Comparison of ENCODE assay signal across 8 mouse cellular contexts in genomic region chr11:78037831-78038752, GRCm38 (mm10). TPM values are rescaled to one million over a fixed set of nuclear protein-coding genes. Genes with fewer than 3 reads are reported as not detected.
A peak's percentile ranks its signal among the peaks of the same experiment; 100 is the strongest.
DNase-seq lines count a peak whose midpoint lies in the region; ATAC-seq and TF ChIP-seq lines count a peak whose summit lies in the region.

TSS of gene Flot2 (plus strand) at chr11:78037931.

- TF ChIP-seq CTCF in spleen, adult 2 months (IDR thresholded peaks at IDR 0.05; ENCODE audit: extremely low read depth, insufficient read depth, insufficient read length, insufficient replicate concordance) = no peak

- 3% methylated on average over 53 of the region's 55 CpGs for WGBS in limb, embryonic 12.5 days
- WGBS in midbrain, embryonic 12.5 days = 2% methylated on average over 42 of the region's 55 CpGs
- 4% methylated on average over 55 of the region's 55 CpGs for WGBS in spleen, adult 2 months

- ATAC-seq in common myeloid progenitor, adult 5-6 weeks (replicated peaks; ENCODE audit: low read depth, poor library complexity, severe bottlenecking) = peak; percentile 78
- peak; percentile 82 for ATAC-seq in inflammation-experienced regulatory T-cells, adult 6 months
- ATAC-seq in limb, embryonic 12.5 days (ENCODE audit: insufficient number of reproducible peaks, insufficient read depth, low FRiP score, low TSS enrichment, low read depth) = peak; percentile 67
- ATAC-seq in midbrain, embryonic 12.5 days (ENCODE audit: low FRiP score, low read depth) = peak; percentile 91

- H3K27ac ChIP-seq in limb, embryonic 12.5 days = peak within 1 kb of the TSS; percentile 79
- peak within 1 kb of the TSS; percentile 78 for H3K27ac ChIP-seq in midbrain, embryonic 12.5 days (replicated peaks)
- peak within 1 kb of the TSS; percentile 24; the same call in 1 of the 2 replicates for H3K27ac ChIP-seq in spleen, adult 2 months (ENCODE audit: insufficient read depth, low read length)

- TF ChIP-seq POLR2A in spleen, adult 2 months (IDR thresholded peaks at IDR 0.05; ENCODE audit: low read depth, low read length) = no peak

- H3K9ac ChIP-seq in limb, embryonic 12.5 days (replicated peaks) = peak within 1 kb of the TSS; percentile 86
- H3K9ac ChIP-seq in midbrain, embryonic 12.5 days (replicated peaks) = peak within 1 kb of the TSS; percentile 91

- H3K4me3 ChIP-seq in limb, embryonic 12.5 days (replicated peaks) = peak within 1 kb of the TSS; percentile 86
- H3K4me3 ChIP-seq in midbrain, embryonic 12.5 days = peak within 1 kb of the TSS; percentile 87
- peak within 1 kb of the TSS; percentile 75 for H3K4me3 ChIP-seq in spleen, adult 2 months (ENCODE audit: extremely low read depth, insufficient read depth, insufficient read length)

- peak in 1 of 2 experiments; percentile 30 for DNase-seq in layer of hippocampus, adult 18-20 months (ENCODE audit: low spot score in 2 of 2)
- DNase-seq in layer of hippocampus, adult 11-12 months (ENCODE audit: low spot score) = no peak
- peak; percentile 38 to 50 for DNase-seq in gastrocnemius, postnatal 36 days
- DNase-seq in spleen, adult 2 months (ENCODE audit: low read depth in 1 of 2, low spot score in 2 of 2) = peak in 1 of 2 experiments; percentile 49

- peaks cover 25% of the 10 kb centered on the region for H3K36me3 ChIP-seq in limb, embryonic 12.5 days
- H3K36me3 ChIP-seq in midbrain, embryonic 12.5 days = peaks cover 23% of the 10 kb centered on the region
- no peaks in the 10 kb centered on the region for H3K36me3 ChIP-seq in spleen, adult 2 months (ENCODE audit: control insufficient read depth, insufficient read depth, low read length)

- peaks cover 29% of the 10 kb centered on the region for H3K4me1 ChIP-seq in limb, embryonic 12.5 days (replicated peaks)
- H3K4me1 ChIP-seq in midbrain, embryonic 12.5 days = peaks cover 22% of the 10 kb centered on the region
- peaks cover 4% of the 10 kb centered on the region; the same call in 1 of the 2 replicates for H3K4me1 ChIP-seq in spleen, adult 2 months (ENCODE audit: control insufficient read depth, insufficient read depth, insufficient read length)

- peak within 1 kb of the TSS; percentile 84 for H3K4me2 ChIP-seq in limb, embryonic 12.5 days
- peak within 1 kb of the TSS; percentile 80 for H3K4me2 ChIP-seq in midbrain, embryonic 12.5 days (replicated peaks)

- no peaks in the 10 kb centered on the region for H3K9me3 ChIP-seq in limb, embryonic 12.5 days
- H3K9me3 ChIP-seq in midbrain, embryonic 12.5 days = no peaks in the 10 kb centered on the region

- no peaks in the 10 kb centered on the region for H3K27me3 ChIP-seq in limb, embryonic 12.5 days
- H3K27me3 ChIP-seq in midbrain, embryonic 12.5 days = no peaks in the 10 kb centered on the region
- H3K27me3 ChIP-seq in spleen, adult 2 months (ENCODE audit: control insufficient read depth, insufficient read depth, low read length) = no peaks in the 10 kb centered on the region

- intact Hi-C loops in gastrocnemius, postnatal 36 days (cut with DNase I) = loop anchor here (5.0 kb wide), 1 partner anchor 51 kb away; no protein-coding TSS in a partner anchor

RNA-seq across cellular contexts. Expression of gene Flot2, which starts in this region (rescaled TPM):
- total RNA-seq in layer of hippocampus, adult 18-20 months (2021) = 10 to 100 TPM; 73.6 to 75.9 TPM
- total RNA-seq in common myeloid progenitor, adult 5-6 weeks (2017) = 29.7 and 38.4 TPM in 2 replicates
- total RNA-seq in gastrocnemius, postnatal 36 days (2021) = 10 to 100 TPM; 51.7 to 55.6 TPM
- 10 to 100 TPM; 21.3 to 36.0 (median 24.7) TPM for polyA plus RNA-seq in inflammation-experienced regulatory T-cells, adult 6 months (2017; shearing (Covaris generic))
- 49.5 and 52.0 TPM in 2 replicates for polyA plus RNA-seq in limb, embryonic 12.5 days (2016; fragmentation: Nextera tagmentation; extraction: Ambion mirVana)
- 64.8 and 67.0 TPM in 2 replicates for polyA plus RNA-seq in midbrain, embryonic 12.5 days (2016; fragmentation: Nextera tagmentation; extraction: Ambion mirVana)
- 36.6 and 39.1 TPM in 2 replicates for polyA plus RNA-seq in spleen, adult 2 months (2012; rRNA removed)

Comparison
In these comparisons a context has a peak if more than half of its experiments do, and no peak if none do; other contexts are left out.
1. H3K27ac ChIP-seq: peak in every context shown above with its lines; median percentile 79 in limb, embryonic 12.5 days; 78 in midbrain, embryonic 12.5 days; 24 in spleen, adult 2 months.